In the genomic region with DNA sequence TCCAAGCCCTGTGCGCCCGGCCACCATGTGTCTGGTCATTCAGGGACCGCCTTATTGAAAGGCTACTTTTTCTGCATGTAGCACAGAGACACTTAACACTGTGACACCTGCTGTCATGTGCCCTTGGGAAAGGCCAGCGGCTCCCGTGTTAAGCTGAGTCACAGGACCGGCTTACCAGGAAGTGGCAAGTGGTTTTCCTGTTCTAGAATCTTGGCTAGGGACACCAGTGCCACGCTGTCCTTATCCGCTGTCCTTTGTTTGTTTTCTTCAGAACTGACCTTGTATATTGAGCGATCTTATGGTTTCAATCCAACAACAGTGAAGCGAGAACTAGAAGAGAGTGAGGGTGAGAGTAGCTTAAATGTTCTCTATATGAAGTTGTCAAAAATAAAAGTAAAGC, we compare ENCODE assay signal across 20 mouse cellular contexts.
DNase-seq lines count a peak whose midpoint lies in the region; ATAC-seq lines count a peak whose summit lies in the region.
"Had no signal": no experiment of that assay in that cellular context is flagged by ENCODE, and none has a peak within 500 bp of the region (broad histone marks: within the 10 kb centered on the region; RNA-seq: fewer than 3 reads in every experiment).

No protein-coding gene starts in this region.

- H3K36me3 ChIP-seq in intestine, embryonic 15.5 days: no peaks in the 10 kb centered on the region
- H3K36me3 ChIP-seq in intestine, embryonic 16.5 days (ENCODE audit: control insufficient read depth, insufficient read depth, low read length): no peaks in the 10 kb centered on the region
- peaks cover 50% of the 10 kb centered on the region for H3K36me3 ChIP-seq in megakaryocyte, embryonic 14.5 days (replicated peaks; ENCODE audit: low read length)
- no peaks in the 10 kb centered on the region for H3K36me3 ChIP-seq in stomach, embryonic 15.5 days
- H3K36me3 ChIP-seq: embryonic facial prominence, embryonic 13.5 days; forebrain, embryonic 12.5 days; heart, embryonic 15.5 days had no signal

- H3K4me2 ChIP-seq in intestine, embryonic 15.5 days (replicated peaks): no peak overlapping the region
- no peak overlapping the region for H3K4me2 ChIP-seq in intestine, embryonic 16.5 days (ENCODE audit: low read depth, low read length)
- H3K4me2 ChIP-seq in stomach, embryonic 15.5 days: no peak overlapping the region
- H3K4me2 ChIP-seq: embryonic facial prominence, embryonic 13.5 days; forebrain, embryonic 12.5 days; heart, embryonic 11.5 days; heart, embryonic 15.5 days had no signal

- H3K27ac ChIP-seq in intestine, embryonic 15.5 days: no peak overlapping the region
- no peak overlapping the region for H3K27ac ChIP-seq in intestine, embryonic 16.5 days (ENCODE audit: low read length)
- H3K27ac ChIP-seq in stomach, embryonic 15.5 days: no peak overlapping the region
- H3K27ac ChIP-seq: embryonic facial prominence, embryonic 13.5 days; forebrain, embryonic 12.5 days; heart, adult 2 months; heart, embryonic 15.5 days; hindbrain, embryonic 10.5 days had no signal

- 0 out of 2 replicates have a peak, but pooled peaks have one; percentile 30 for ATAC-seq in intestine, embryonic 15.5 days
- no peak for ATAC-seq in intestine, embryonic 16.5 days
- no peak; the same call in 1 of the 2 replicates for ATAC-seq in megakaryocyte, adult 5-6 weeks (ENCODE audit: poor library complexity, severe bottlenecking)
- peak; percentile 31; the same call in 1 of the 2 replicates for ATAC-seq in stomach, embryonic 15.5 days (ENCODE audit: insufficient read depth, low FRiP score, low read depth)
- ATAC-seq: forebrain, embryonic 16.5 days had no signal

- no peak for DNase-seq in urinary bladder, postnatal 14 days (ENCODE audit: low spot score)
- no peak for DNase-seq in left cerebral cortex, adult 8-10 months (ENCODE audit: low spot score in 2 of 2)
- DNase-seq: adrenal gland, postnatal 10 days; cerebellum, adult 11 months; cerebellum, adult 8-10 months; cerebellum, postnatal 25 days; gastrocnemius, postnatal 10 days; heart, adult 2 months; heart, postnatal 14 days had no signal

- H3K4me1 ChIP-seq in intestine, embryonic 15.5 days (replicated peaks): no peaks in the 10 kb centered on the region
- no peaks in the 10 kb centered on the region for H3K4me1 ChIP-seq in intestine, embryonic 16.5 days (ENCODE audit: control insufficient read depth, insufficient read depth, low read length)
- peaks cover 78% of the 10 kb centered on the region for H3K4me1 ChIP-seq in megakaryocyte, embryonic 14.5 days
- H3K4me1 ChIP-seq in stomach, embryonic 15.5 days: no peaks in the 10 kb centered on the region
- H3K4me1 ChIP-seq: forebrain, embryonic 12.5 days; hindbrain, embryonic 10.5 days had no signal

- no peaks in the 10 kb centered on the region for H3K9me3 ChIP-seq in intestine, embryonic 15.5 days
- no peaks in the 10 kb centered on the region for H3K9me3 ChIP-seq in intestine, embryonic 16.5 days (ENCODE audit: control insufficient read depth, low read length)
- H3K9me3 ChIP-seq in megakaryocyte, embryonic 14.5 days: no peaks in the 10 kb centered on the region
- H3K9me3 ChIP-seq in stomach, embryonic 15.5 days: no peaks in the 10 kb centered on the region
- H3K9me3 ChIP-seq: embryonic facial prominence, embryonic 13.5 days; forebrain, embryonic 12.5 days; heart, embryonic 15.5 days; hindbrain, embryonic 10.5 days had no signal

- H3K27me3 ChIP-seq in intestine, embryonic 15.5 days (replicated peaks): no peaks in the 10 kb centered on the region
- H3K27me3 ChIP-seq in intestine, embryonic 16.5 days (replicated peaks; ENCODE audit: control insufficient read depth, insufficient read depth, low read length): no peaks in the 10 kb centered on the region
- H3K27me3 ChIP-seq in megakaryocyte, embryonic 14.5 days (replicated peaks): no peaks in the 10 kb centered on the region
- no peaks in the 10 kb centered on the region for H3K27me3 ChIP-seq in stomach, embryonic 15.5 days (replicated peaks)
- H3K27me3 ChIP-seq: embryonic facial prominence, embryonic 13.5 days; forebrain, embryonic 12.5 days; heart, embryonic 15.5 days had no signal

- H3K9ac ChIP-seq in intestine, embryonic 15.5 days: no peak overlapping the region
- H3K9ac ChIP-seq in intestine, embryonic 16.5 days (ENCODE audit: low read depth, low read length): no peak overlapping the region
- no peak overlapping the region for H3K9ac ChIP-seq in stomach, embryonic 15.5 days
- H3K9ac ChIP-seq: embryonic facial prominence, embryonic 13.5 days; forebrain, embryonic 12.5 days; heart, embryonic 15.5 days had no signal

- WGBS in intestine, embryonic 15.5 days: 83% methylated on average over 10 of the region's 10 CpGs
- WGBS in intestine, embryonic 16.5 days: 84% methylated on average over 10 of the region's 10 CpGs
- WGBS in stomach, embryonic 15.5 days: 87% methylated on average over 10 of the region's 10 CpGs

- H3K4me3 ChIP-seq in intestine, embryonic 15.5 days (replicated peaks): no peak overlapping the region
- no peak overlapping the region for H3K4me3 ChIP-seq in intestine, embryonic 16.5 days (ENCODE audit: low read length)
- H3K4me3 ChIP-seq in megakaryocyte, embryonic 14.5 days (replicated peaks): peak overlapping the region; percentile 59
- no peak overlapping the region for H3K4me3 ChIP-seq in stomach, embryonic 15.5 days (replicated peaks)
- H3K4me3 ChIP-seq: embryonic facial prominence, embryonic 13.5 days; forebrain, embryonic 12.5 days; heart, adult 2 months; heart, embryonic 15.5 days; hindbrain, embryonic 10.5 days had no signal

Comparison
In these comparisons a context has a peak if more than half of its experiments do, and no peak if none do; other contexts are left out.
1. ATAC-seq: peak in intestine, embryonic 15.5 days (single experiment) and stomach, embryonic 15.5 days (single experiment); none in intestine, embryonic 16.5 days (single experiment) and megakaryocyte, adult 5-6 weeks (single experiment).